Mouse (Mus musculus): Measurements from ENCODE around the gene Cenpl. TPM values are rescaled to one million over a fixed set of nuclear protein-coding genes. Genes with fewer than 3 reads are reported as not detected.

Gene Cenpl
- total RNA-seq, 2 experiments from 2014 or later = 7.7 to 56.4 TPM

- no peak for ATAC-seq (ENCODE audit: poor library complexity, severe bottlenecking)
These were observed 29.7 kb upstream of the Cenpl start for GRCm38 (mm10) chr1:161040855-161041254.

- ATAC-seq (ENCODE audit: poor library complexity, severe bottlenecking) = no peak
These were observed 29.1 kb upstream of the Cenpl start for GRCm38 (mm10) chr1:161041261-161042020.

GRCm38 (mm10) chr1:161046972-161047371 lies 23.5 kb upstream of the Cenpl start:
- no peak for ATAC-seq (ENCODE audit: poor library complexity, severe bottlenecking)

- ATAC-seq (ENCODE audit: poor library complexity, severe bottlenecking) = no peak
These were observed 13.3 kb upstream of the Cenpl start for GRCm38 (mm10) chr1:161057164-161057563.

- no peak for ATAC-seq (ENCODE audit: poor library complexity, severe bottlenecking)
These were observed 7.2 kb upstream of the Cenpl start for GRCm38 (mm10) chr1:161063351-161063750.

GRCm38 (mm10) chr1:161071272-161071620 lies 733 bp downstream of the Cenpl start:
- ATAC-seq (ENCODE audit: poor library complexity, severe bottlenecking) = peak; percentile 17

GRCm38 (mm10) chr1:161076238-161076637 lies 5.7 kb downstream of the Cenpl start:
- peak; percentile 33 for ATAC-seq (ENCODE audit: poor library complexity, severe bottlenecking)

GRCm38 (mm10) chr1:161077243-161077642 lies 6.7 kb downstream of the Cenpl start:
- ATAC-seq (ENCODE audit: poor library complexity, severe bottlenecking) = peak; percentile 74

GRCm38 (mm10) chr1:161099721-161100405 lies 29.4 kb downstream of the Cenpl start:
- no peak for ATAC-seq (ENCODE audit: poor library complexity, severe bottlenecking)

- no peak for ATAC-seq (ENCODE audit: poor library complexity, severe bottlenecking)
These were observed 33.3 kb downstream of the Cenpl start for GRCm38 (mm10) chr1:161103842-161104241.

GRCm38 (mm10) chr1:161109216-161109615 lies 38.7 kb downstream of the Cenpl start:
- ATAC-seq (ENCODE audit: poor library complexity, severe bottlenecking) = no peak

- no peak for ATAC-seq (ENCODE audit: poor library complexity, severe bottlenecking)
These were observed 44.1 kb downstream of the Cenpl start for GRCm38 (mm10) chr1:161114591-161114990.

GRCm38 (mm10) chr1:161122661-161123418 lies 52.3 kb downstream of the Cenpl start:
- no peak for ATAC-seq (ENCODE audit: poor library complexity, severe bottlenecking)

- ATAC-seq (ENCODE audit: poor library complexity, severe bottlenecking) = no peak
These were observed 55.9 kb downstream of the Cenpl start for GRCm38 (mm10) chr1:161126461-161126860.

GRCm38 (mm10) chr1:161130726-161131664 lies 60.5 kb downstream of the Cenpl start, which contains the start of gene Klhl20:
Gene Klhl20, minus strand, starts transcription at chr1:161131511.
- ATAC-seq (ENCODE audit: poor library complexity, severe bottlenecking) = peak; percentile 99

Other genes starting within 250 kb of the Cenpl start
- 28.8 and 33.1 TPM in 2 replicates for gene Rc3h1, start 164.3 kb upstream of the Cenpl start, total RNA-seq (2015)
- 15.3 and 17.4 TPM in 2 replicates for gene Rc3h1, start 164.3 kb upstream of the Cenpl start, total RNA-seq (2017)
- 0.16 and 1.1 TPM in 2 replicates for gene Serpinc1, start 92.1 kb upstream of the Cenpl start, total RNA-seq (2015)
- 0.61 and 1.4 TPM in 2 replicates for gene Serpinc1, start 92.1 kb upstream of the Cenpl start, total RNA-seq (2017)
- gene Zbtb37, start 35.9 kb upstream of the Cenpl start, total RNA-seq (2015) = 5.2 and 5.8 TPM in 2 replicates
- gene Zbtb37, start 35.9 kb upstream of the Cenpl start, total RNA-seq (2017) = 7.0 TPM in 2 replicates
- 18.3 and 20.9 TPM in 2 replicates for gene Dars2, start 55 bp upstream of the Cenpl start, total RNA-seq (2015)
- gene Dars2, start 55 bp upstream of the Cenpl start, total RNA-seq (2017) = 12.8 and 15.3 TPM in 2 replicates
- gene Klhl20, start 60.8 kb downstream of the Cenpl start, total RNA-seq (2015) = 28.1 and 30.4 TPM in 2 replicates
- gene Klhl20, start 60.8 kb downstream of the Cenpl start, total RNA-seq (2017) = 20.3 and 23.0 TPM in 2 replicates
- not detected in 2 replicates for gene Ankrd45, start 72.0 kb downstream of the Cenpl start, total RNA-seq (2015)
- not detected in 2 replicates for gene Ankrd45, start 72.0 kb downstream of the Cenpl start, total RNA-seq (2017)
- not detected in 2 replicates for gene Tex50, start 88.6 kb downstream of the Cenpl start, total RNA-seq (2015)
- not detected in 2 replicates for gene Tex50, start 88.6 kb downstream of the Cenpl start, total RNA-seq (2017)
- 161 and 201 TPM in 2 replicates for gene Prdx6, start 180.5 kb downstream of the Cenpl start, total RNA-seq (2015)
- gene Prdx6, start 180.5 kb downstream of the Cenpl start, total RNA-seq (2017) = 213 and 226 TPM in 2 replicates

All from megakaryocyte, adult 5-6 weeks (primary cell).